16 mouse cellular contexts compared by ENCODE assay signal in genomic region chr16:79816913-79817312, GRCm38 (mm10).
"Had no signal": no experiment of that assay in that cellular context is flagged by ENCODE, and none has a peak within 500 bp of the region (broad histone marks: within the 10 kb centered on the region; RNA-seq: fewer than 3 reads in every experiment).

No protein-coding gene starts in this region.

- H3K4me3 ChIP-seq: neural tube, embryonic 13.5 days; neural tube, embryonic 15.5 days; stomach, embryonic 15.5 days had no signal

- DNase-seq: retina, postnatal 1 day; right cerebral cortex, adult 18-20 months; right cerebral cortex, postnatal 14 days; right cerebral cortex, postnatal 25 days; right cerebral cortex, postnatal 4 days; spleen, adult 18-20 months; thymus, adult 18-20 months; thymus, adult 2 months; thymus, postnatal 14 days; thymus, postnatal 25 days; thymus, postnatal 36 days; thymus, postnatal 4 days had no signal

- H3K36me3 ChIP-seq: neural tube, embryonic 13.5 days; neural tube, embryonic 15.5 days; stomach, embryonic 15.5 days had no signal

- H3K27ac ChIP-seq: neural tube, embryonic 13.5 days; neural tube, embryonic 15.5 days; stomach, embryonic 15.5 days; stomach, postnatal 0 days had no signal

- H3K4me2 ChIP-seq: neural tube, embryonic 13.5 days; neural tube, embryonic 15.5 days; stomach, embryonic 15.5 days had no signal

- H3K4me1 ChIP-seq: neural tube, embryonic 13.5 days; neural tube, embryonic 15.5 days; stomach, embryonic 15.5 days had no signal

- H3K9ac ChIP-seq: neural tube, embryonic 13.5 days; neural tube, embryonic 15.5 days; stomach, embryonic 15.5 days had no signal

- H3K27me3 ChIP-seq: neural tube, embryonic 13.5 days; neural tube, embryonic 15.5 days; stomach, embryonic 15.5 days had no signal

- H3K9me3 ChIP-seq: neural tube, embryonic 13.5 days; neural tube, embryonic 15.5 days; stomach, embryonic 15.5 days had no signal
